Mouse (Mus musculus) adrenal gland, postnatal 4 days (tissue): ENCODE measurements around the gene 4930447C04Rik. TPM values are rescaled to one million over a fixed set of nuclear protein-coding genes. Genes with fewer than 3 reads are reported as not detected.

ENCODE experiments used
- DNase-seq, 2 experiments: peaks; one replicate each; pipeline ENCODE4 v3.0.0; 2021 to 2022; ENCODE audit warnings: low spot score in 2 of 2, mixed read lengths in 2 of 2
- long read RNA-seq, 2 experiments: library from polyadenylated mRNA; stranded (forward); transcript quantifications; one replicate each; pipeline ENCODE4 v2.0.0; 2021
- total RNA-seq, 2 experiments: library from RNA; stranded (reverse); gene quantifications; 2 replicates each; pipeline ENCODE4 v1.2.3; 2021

Gene 4930447C04Rik
- total RNA-seq = 1 to 10 TPM; 2.2 to 3.1 TPM
- long read RNA-seq, experiment 1 = 0 reads
- long read RNA-seq, experiment 2 = 0 reads

- DNase-seq = no peak
These were observed at the start of gene 4930447C04Rik for GRCm38 (mm10) chr12:72940071-72940821. Gene 4930447C04Rik (minus strand): TSS chr12:72940774.

- no peak for DNase-seq
These were observed 42.7 kb upstream of the 4930447C04Rik start for GRCm38 (mm10) chr12:72983071-72983857.

DNA sequence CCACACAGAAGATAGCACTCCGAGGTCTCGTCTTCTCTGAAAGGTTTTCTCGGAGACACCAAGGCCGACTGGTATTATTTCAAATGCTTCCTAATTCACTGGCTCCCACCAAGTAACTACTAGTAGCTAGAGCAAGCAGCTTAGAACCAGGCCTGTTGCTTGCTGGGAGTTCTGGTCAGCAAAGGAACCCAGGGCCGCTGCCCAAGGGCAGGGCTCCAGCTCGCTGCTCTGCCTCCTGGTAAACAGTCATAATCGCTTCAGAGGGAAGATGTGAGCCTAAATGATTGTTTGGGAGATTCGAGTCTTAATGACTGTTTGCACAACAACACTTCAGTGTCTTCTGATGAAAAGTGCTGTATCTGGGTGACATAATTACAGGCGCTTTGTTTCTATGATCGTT, 42.0 kb upstream of the 4930447C04Rik start:
- no peak for DNase-seq

DNA sequence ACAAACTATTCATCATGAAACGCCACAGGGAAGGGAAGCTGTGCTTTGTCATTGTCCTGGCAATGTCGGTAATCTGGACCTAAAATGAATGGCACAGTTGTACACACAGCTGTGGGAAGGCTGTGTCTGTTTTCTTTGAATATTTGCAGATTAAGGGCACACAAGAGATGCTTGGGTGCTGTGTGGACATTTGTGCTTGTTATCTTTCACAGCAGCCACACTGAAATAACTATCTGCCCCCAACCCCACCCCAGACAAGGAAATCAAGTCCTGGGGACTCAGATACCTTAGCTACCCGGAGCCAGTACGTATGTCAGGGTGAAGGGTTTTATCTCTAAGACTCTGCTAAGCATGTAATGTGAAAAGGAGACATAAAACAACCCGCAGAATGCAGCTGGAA, 38.7 kb upstream of the 4930447C04Rik start:
- DNase-seq = no peak

DNA sequence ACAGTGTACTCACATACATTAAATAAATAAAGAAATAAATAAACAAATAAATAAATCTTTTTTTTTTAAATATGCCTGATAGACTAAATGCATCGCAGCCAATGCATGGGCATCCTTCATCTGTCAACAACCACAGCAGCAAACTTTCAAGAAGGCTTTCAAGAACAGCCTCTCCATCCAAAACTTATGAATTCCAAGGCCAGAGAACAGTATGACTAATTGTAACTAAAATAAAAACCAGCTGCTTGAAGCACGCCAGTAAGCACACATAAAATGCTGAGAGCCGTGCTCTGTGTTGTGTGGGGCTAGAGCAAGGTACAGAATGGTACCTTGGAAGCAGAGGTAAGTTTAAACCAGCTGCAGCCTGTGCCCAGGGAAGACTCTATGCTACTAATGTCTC, 37.3 kb upstream of the 4930447C04Rik start:
- no peak for DNase-seq

DNA sequence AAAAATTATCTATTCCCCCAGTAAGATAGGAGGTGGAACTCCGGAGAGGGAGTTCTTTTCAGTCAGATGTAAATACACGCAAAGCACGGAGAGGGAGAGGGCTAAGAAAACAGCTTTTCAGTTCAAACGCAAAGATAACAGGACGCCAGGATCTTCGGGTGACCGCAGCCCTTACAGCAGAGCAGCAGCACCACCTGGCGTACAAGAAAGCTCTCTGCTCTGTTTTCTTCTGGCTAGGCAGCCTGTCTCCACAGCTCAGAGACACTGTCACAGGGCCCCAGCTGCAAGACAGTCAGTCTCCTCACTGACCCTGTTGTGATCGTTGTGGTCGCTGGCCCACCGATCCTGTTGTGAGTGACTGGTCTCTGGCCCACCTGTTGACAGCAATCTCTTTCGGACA, 36.1 kb upstream of the 4930447C04Rik start:
- peak; percentile 16 to 38 for DNase-seq

DNA sequence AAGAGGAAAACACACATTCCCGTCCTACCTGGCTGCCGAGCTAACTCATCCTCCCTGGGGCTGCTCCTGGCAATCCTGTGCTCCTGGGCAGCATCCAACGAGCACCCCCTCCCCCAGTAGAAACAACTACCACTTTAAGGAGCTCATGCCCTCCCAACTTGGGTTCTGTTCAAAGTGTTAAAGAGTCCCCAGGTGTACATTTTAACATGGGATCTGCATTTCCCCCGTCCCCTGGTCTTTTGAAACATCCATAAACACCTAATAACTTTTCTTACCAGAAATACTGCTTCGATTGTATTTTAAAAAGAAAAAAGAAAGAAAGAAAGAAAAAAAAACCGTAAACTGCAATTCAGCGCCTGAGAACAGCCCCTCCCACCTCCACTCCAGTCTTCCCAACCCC, 35.6 kb upstream of the 4930447C04Rik start:
- no peak for DNase-seq

- DNase-seq = no peak
These were observed 32.6 kb upstream of the 4930447C04Rik start for GRCm38 (mm10) chr12:72973161-72973560.

DNA sequence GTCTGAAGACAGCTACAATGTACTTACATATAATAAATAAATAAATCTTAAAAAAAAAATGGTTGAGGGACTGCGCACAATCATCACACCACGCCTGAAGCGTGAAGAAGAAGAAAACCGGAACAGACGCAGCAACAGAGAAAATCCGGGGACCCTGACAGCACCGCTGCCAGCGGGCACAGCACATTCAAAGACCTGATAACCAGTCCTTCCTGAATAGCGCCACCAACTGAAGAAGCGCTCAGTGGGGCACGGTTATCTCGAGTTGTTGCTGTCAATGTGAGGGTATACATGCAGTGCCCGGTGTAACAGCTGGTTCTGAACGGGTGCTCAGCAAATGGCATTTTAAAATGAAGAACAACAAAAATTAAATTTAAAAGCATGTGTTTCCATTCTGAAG, 30.0 kb upstream of the 4930447C04Rik start:
- DNase-seq = no peak

GRCm38 (mm10) chr12:72967541-72967940, 27.0 kb upstream of the 4930447C04Rik start:
- DNase-seq = no peak

DNA sequence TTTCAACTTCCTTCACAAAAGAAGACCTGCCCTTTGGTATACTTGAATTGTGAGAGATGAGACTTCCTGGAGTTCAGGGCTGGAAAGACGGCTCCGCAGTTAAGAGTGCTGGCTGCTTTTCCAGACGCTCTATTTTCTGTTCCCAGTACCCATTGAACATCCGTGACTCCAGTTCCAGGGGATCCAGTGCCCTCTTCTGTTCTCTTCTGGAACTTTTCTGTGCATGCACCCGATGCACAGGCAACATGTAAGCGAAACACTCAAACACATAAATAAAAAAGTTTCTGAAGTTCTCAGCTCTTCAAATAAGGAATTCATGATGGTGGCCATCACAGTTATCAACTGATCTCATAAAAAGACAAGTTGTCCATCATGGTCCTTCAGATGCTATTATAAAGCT, 22.2 kb upstream of the 4930447C04Rik start:
- DNase-seq = no peak

DNA sequence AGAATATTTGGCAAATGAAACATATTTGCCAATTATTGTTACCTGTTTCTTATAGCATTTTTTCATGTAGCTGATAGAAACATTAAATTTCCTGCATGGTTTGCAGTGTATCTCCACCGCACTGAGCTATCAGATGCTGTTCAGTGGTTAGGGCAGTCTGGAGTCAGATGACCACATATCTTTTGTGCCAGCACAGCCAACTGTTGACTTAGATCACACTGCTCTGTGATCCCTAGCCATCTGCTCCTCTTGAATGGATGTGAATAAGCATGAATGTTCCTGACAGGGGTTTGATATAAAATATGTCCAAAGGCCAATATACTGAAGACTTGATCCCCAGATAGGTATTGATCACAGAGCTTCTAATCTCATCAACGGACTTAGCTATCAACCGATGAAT, 17.9 kb upstream of the 4930447C04Rik start:
- DNase-seq = no peak

DNA sequence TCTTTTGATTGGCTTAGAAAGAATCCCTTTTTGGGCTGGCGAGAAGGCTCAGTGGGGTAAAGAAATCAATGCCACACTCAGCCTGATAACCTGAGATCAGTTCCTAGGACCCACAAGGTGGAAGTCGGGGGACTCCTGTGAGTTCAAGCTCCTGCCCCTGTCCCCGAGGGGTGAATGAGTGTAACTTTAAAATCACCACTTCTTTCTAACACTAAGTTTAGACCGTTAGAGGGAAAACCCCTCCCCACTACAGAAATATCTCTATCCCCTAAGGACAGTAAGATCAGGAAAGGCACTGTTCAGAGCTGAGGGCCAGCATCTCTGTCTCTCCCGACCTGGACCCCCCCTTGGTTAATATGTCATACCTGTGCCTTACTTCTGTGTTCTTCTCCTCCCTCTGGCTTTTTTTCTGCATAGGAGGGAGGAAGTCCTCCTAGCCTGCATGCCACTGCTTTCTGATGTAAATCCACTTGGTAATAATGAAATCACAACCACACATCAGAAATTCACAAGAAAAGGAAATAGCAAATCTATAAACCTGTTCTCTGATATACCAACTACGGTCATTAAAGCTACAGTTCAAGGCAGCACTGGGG, 17.4 kb upstream of the 4930447C04Rik start:
- DNase-seq = no peak

- no peak for DNase-seq
These were observed 14.3 kb upstream of the 4930447C04Rik start for GRCm38 (mm10) chr12:72954906-72955305.

GRCm38 (mm10) chr12:72953858-72954257, 13.3 kb upstream of the 4930447C04Rik start:
- no peak for DNase-seq

- DNase-seq = no peak
These were observed 12.5 kb upstream of the 4930447C04Rik start for GRCm38 (mm10) chr12:72953089-72953488.

GRCm38 (mm10) chr12:72947335-72947734, 6.8 kb upstream of the 4930447C04Rik start:
- DNase-seq = no peak

GRCm38 (mm10) chr12:72946805-72947204, 6.2 kb upstream of the 4930447C04Rik start:
- DNase-seq = no peak

GRCm38 (mm10) chr12:72946064-72946395, 5.5 kb upstream of the 4930447C04Rik start:
- no peak for DNase-seq

DNA sequence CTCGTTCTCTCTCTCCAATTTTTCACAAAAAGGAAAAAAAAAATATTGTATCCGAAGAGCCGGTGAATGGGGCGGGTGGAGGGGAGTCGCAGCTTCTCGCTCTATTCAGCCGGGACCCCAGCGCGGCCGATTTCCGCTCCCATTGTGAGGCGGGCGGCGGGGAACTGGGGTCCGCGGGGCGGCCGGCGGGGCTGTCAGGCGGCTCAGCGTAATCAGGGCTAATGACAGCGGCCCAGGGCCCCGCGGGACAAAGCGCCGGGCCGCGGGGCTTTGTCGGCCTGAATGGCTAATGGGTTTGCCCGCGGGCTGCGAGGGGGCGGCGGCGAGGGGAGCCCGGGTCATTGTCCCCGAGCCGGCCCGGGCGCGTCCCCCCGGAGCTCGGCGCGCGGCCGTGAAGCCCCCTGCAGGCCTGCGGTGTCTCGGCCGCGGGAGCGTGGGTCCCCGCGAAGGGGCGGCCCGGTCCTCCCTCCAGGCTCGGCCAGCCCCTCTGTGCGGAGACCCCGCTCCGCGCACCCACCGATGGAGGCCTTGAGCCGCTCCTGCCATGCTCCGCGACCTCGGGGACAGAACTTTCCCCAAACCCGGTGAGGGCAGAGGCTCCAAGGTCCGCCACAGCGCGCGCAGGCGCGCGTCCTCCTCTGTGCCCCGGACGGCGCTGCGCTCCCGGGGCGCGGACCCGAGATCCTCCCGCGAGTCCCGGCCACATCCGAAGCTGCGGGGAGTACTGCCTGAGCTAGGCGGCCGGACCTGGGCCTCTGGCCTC, 4.9 kb upstream of the 4930447C04Rik start:
- no peak for DNase-seq
